Comparison of ENCODE assay signal across 20 mouse cellular contexts in the genomic region with DNA sequence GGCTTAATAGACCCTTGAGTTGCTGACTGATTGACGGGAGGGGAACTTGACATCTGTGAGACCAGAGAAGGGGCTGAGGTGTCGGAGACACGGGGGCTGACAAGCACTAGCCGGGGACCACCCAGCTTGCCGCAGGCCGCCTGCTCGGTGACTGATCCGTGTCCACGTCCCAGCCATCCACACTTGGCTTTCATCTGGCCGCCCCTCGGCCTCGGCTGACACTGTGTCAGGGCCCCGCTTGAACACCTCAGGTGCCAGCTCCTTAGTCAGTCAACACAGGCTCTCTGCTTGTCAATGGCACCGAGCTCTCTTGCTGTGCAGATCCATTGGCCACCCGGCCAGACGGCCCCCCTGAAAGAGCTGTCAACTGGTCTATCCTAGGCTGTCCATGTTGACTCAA.
DNase-seq lines count a peak whose midpoint lies in the region; ATAC-seq and TF ChIP-seq lines count a peak whose summit lies in the region.
"Had no signal": no experiment of that assay in that cellular context is flagged by ENCODE, and none has a peak within 500 bp of the region (broad histone marks: within the 10 kb centered on the region; RNA-seq: fewer than 3 reads in every experiment).

No protein-coding gene starts in this region.

- no peaks in the 10 kb centered on the region for H3K9me3 ChIP-seq in hindbrain, embryonic 10.5 days
- H3K9me3 ChIP-seq in hindbrain, embryonic 11.5 days (ENCODE audit: control insufficient read depth, low read length), result no peaks in the 10 kb centered on the region
- no peaks in the 10 kb centered on the region for H3K9me3 ChIP-seq in lung, embryonic 14.5 days (ENCODE audit: low read depth, low read length)
- H3K9me3 ChIP-seq in limb, embryonic 11.5 days (ENCODE audit: control insufficient read depth, low read length), result no peaks in the 10 kb centered on the region
- H3K9me3 ChIP-seq: embryonic facial prominence, embryonic 10.5 days; forebrain, embryonic 13.5 days; heart, embryonic 13.5 days had no signal

- H3K36me3 ChIP-seq in hindbrain, embryonic 10.5 days, result no peaks in the 10 kb centered on the region
- H3K36me3 ChIP-seq in hindbrain, embryonic 11.5 days (ENCODE audit: control insufficient read depth, insufficient read depth, low read length), result no peaks in the 10 kb centered on the region
- no peaks in the 10 kb centered on the region for H3K36me3 ChIP-seq in lung, embryonic 14.5 days (ENCODE audit: insufficient read depth)
- no peaks in the 10 kb centered on the region for H3K36me3 ChIP-seq in limb, embryonic 11.5 days (ENCODE audit: control insufficient read depth, insufficient read depth, low read length)
- H3K36me3 ChIP-seq: embryonic facial prominence, embryonic 10.5 days; heart, embryonic 13.5 days had no signal

- H3K27ac ChIP-seq in hindbrain, embryonic 10.5 days, result no peak overlapping the region
- H3K27ac ChIP-seq in hindbrain, embryonic 11.5 days (ENCODE audit: low read depth, low read length), result no peak overlapping the region
- H3K27ac ChIP-seq in lung, embryonic 14.5 days (ENCODE audit: low read depth), result no peak overlapping the region
- no peak overlapping the region for H3K27ac ChIP-seq in limb, embryonic 11.5 days (replicated peaks; ENCODE audit: low read depth, low read length)
- H3K27ac ChIP-seq: embryonic facial prominence, embryonic 10.5 days; forebrain, embryonic 13.5 days; gastrocnemius, adult 2 months; heart, embryonic 13.5 days; hindbrain, embryonic 14.5 days had no signal

- no peak overlapping the region for H3K9ac ChIP-seq in hindbrain, embryonic 11.5 days (ENCODE audit: low read depth, low read length)
- H3K9ac ChIP-seq in lung, embryonic 14.5 days, result no peak overlapping the region
- no peak overlapping the region for H3K9ac ChIP-seq in limb, embryonic 11.5 days (ENCODE audit: low read length)
- H3K9ac ChIP-seq: forebrain, embryonic 13.5 days; forebrain, postnatal 0 days; heart, embryonic 13.5 days; hindbrain, embryonic 14.5 days had no signal

- H3K27me3 ChIP-seq in hindbrain, embryonic 10.5 days (ENCODE audit: insufficient read depth, poor library complexity, severe bottlenecking), result peaks cover 43% of the 10 kb centered on the region
- H3K27me3 ChIP-seq in hindbrain, embryonic 11.5 days (ENCODE audit: control insufficient read depth, insufficient read depth, low read length), result no peaks in the 10 kb centered on the region
- no peaks in the 10 kb centered on the region for H3K27me3 ChIP-seq in lung, embryonic 14.5 days (ENCODE audit: insufficient read depth, low read length)
- H3K27me3 ChIP-seq in limb, embryonic 11.5 days (ENCODE audit: control insufficient read depth, insufficient read depth, low read length), result peaks cover 6% of the 10 kb centered on the region; the same call in 1 of the 2 replicates
- H3K27me3 ChIP-seq: forebrain, embryonic 13.5 days had no signal

- H3K4me2 ChIP-seq in hindbrain, embryonic 11.5 days (replicated peaks; ENCODE audit: low read depth, low read length), result no peak overlapping the region
- H3K4me2 ChIP-seq in lung, embryonic 14.5 days, result no peak overlapping the region
- no peak overlapping the region for H3K4me2 ChIP-seq in limb, embryonic 11.5 days (ENCODE audit: low read depth, severe bottlenecking)
- H3K4me2 ChIP-seq: forebrain, embryonic 13.5 days; heart, embryonic 13.5 days; hindbrain, embryonic 14.5 days had no signal

- no peak overlapping the region for H3K4me3 ChIP-seq in hindbrain, embryonic 10.5 days
- no peak overlapping the region for H3K4me3 ChIP-seq in hindbrain, embryonic 11.5 days (ENCODE audit: low read depth, low read length)
- no peak overlapping the region for H3K4me3 ChIP-seq in lung, embryonic 14.5 days (ENCODE audit: low read depth, low read length)
- H3K4me3 ChIP-seq in limb, embryonic 11.5 days (ENCODE audit: low read depth, low read length), result no peak overlapping the region
- H3K4me3 ChIP-seq: embryonic facial prominence, embryonic 10.5 days; forebrain, embryonic 13.5 days; gastrocnemius, adult 2 months; heart, embryonic 13.5 days had no signal

- WGBS in hindbrain, embryonic 10.5 days, result 73% methylated on average over 16 of the region's 16 CpGs
- WGBS in hindbrain, embryonic 11.5 days, result 62% methylated on average over 16 of the region's 16 CpGs
- whole genome bisulfite sequencing in lung, embryonic 14.5 days, result 16% methylated on average over 16 of the region's 16 CpGs
- WGBS in limb, embryonic 11.5 days, result 32% methylated on average over 16 of the region's 16 CpGs

- DNase-seq in hindbrain, embryonic 10.5 days (ENCODE audit: low spot score), result peak; percentile 20
- DNase-seq in hindbrain, embryonic 11.5 days (ENCODE audit: low spot score), result no peak
- peak; percentile 82 for DNase-seq in lung, embryonic 14.5 days
- no peak for DNase-seq in lung, postnatal 10 days
- DNase-seq in forelimb bud, embryonic 11.5 days (ENCODE audit: low read depth, low spot score), result peak; percentile 35
- peak; percentile 49 for DNase-seq in limb, embryonic 11.5 days (ENCODE audit: low spot score)
- DNase-seq: adrenal gland, postnatal 14 days; cerebellum, adult 11-12 months; cerebellum, adult 9-10 months; cerebellum, postnatal 25 days; forebrain, postnatal 0 days; gastrocnemius, adult 2 months; gastrocnemius, postnatal 25 days; heart, postnatal 4 days had no signal

- ATAC-seq in hindbrain, embryonic 11.5 days (ENCODE audit: low FRiP score), result no peak
- ATAC-seq in lung, embryonic 14.5 days (ENCODE audit: insufficient read depth), result peak; percentile 84
- ATAC-seq in limb, embryonic 11.5 days (ENCODE audit: insufficient number of reproducible peaks, low FRiP score, low TSS enrichment, low read depth), result no peak
- ATAC-seq: activated CD4-positive, CD25-positive, alpha-beta regulatory T cell, adult 4 months; forebrain, embryonic 13.5 days; forebrain, postnatal 0 days; Patski had no signal

- no peak for TF ChIP-seq CTCF in lung, embryonic 14.5 days (IDR thresholded peaks at IDR 0.05; ENCODE audit: low read depth)

- H3K4me1 ChIP-seq in hindbrain, embryonic 10.5 days (replicated peaks), result 0 out of 2 replicates have a peak, but pooled peaks cover 9% of the 10 kb centered on the region
- no peaks in the 10 kb centered on the region for H3K4me1 ChIP-seq in hindbrain, embryonic 11.5 days (replicated peaks; ENCODE audit: control insufficient read depth, insufficient read depth, low read length)
- 0 out of 2 replicates have a peak, but pooled peaks cover 3% of the 10 kb centered on the region for H3K4me1 ChIP-seq in lung, embryonic 14.5 days (ENCODE audit: insufficient read depth)
- no peaks in the 10 kb centered on the region for H3K4me1 ChIP-seq in limb, embryonic 11.5 days (ENCODE audit: control insufficient read depth, insufficient read depth, low read length)
- H3K4me1 ChIP-seq: forebrain, embryonic 13.5 days had no signal

Comparison
In these comparisons a context has a peak if more than half of its experiments do, and no peak if none do; other contexts are left out.
1. DNase-seq: peak in hindbrain, embryonic 10.5 days (single experiment), lung, embryonic 14.5 days (single experiment), forelimb bud, embryonic 11.5 days (single experiment) and limb, embryonic 11.5 days (single experiment); none in hindbrain, embryonic 11.5 days (single experiment) and lung, postnatal 10 days (single experiment).